In the genomic region with DNA sequence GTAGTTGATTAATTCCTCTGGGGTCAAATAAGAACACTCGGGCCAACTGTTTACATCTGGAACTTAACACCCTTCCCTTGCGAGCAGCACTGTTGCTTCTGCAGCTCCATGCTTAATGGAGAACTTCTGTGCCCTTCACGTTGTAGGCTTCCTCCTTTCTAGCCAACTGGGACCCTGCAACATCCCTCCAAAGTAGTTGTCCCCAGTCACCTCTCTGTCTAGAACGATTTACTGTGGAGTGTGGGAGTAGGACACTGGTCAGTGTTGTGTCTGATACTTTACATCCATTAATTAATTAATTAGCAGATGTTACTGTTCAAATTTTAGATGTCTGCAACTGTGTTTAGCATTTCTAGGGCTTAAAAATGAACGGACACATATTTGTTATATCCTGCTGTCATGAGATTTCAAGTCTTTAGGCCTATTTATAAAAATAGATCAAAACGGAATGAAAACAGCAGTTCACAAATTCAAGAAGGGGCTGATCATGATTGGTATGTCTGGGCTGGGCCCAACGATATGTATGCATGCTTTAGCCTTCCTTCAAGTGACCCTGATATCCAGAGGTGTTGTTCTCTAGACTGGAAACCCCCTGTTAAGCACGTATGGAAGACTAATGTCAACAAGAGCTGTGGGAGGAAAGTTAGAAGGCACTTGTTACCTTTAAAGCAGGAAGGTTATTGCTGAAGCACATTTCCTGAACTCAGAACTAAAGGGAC, we compare ENCODE assay signal across 25 mouse cellular contexts.
DNase-seq lines count a peak whose midpoint lies in the region; ATAC-seq and TF ChIP-seq lines count a peak whose summit lies in the region.
"Had no signal": no experiment of that assay in that cellular context is flagged by ENCODE, and none has a peak within 500 bp of the region (broad histone marks: within the 10 kb centered on the region; RNA-seq: fewer than 3 reads in every experiment).

No protein-coding gene starts in this region.

- H3K27me3 ChIP-seq in kidney, embryonic 14.5 days (ENCODE audit: control insufficient read depth, insufficient read depth, low read length), result no peaks in the 10 kb centered on the region
- no peaks in the 10 kb centered on the region for H3K27me3 ChIP-seq in kidney, postnatal 0 days (ENCODE audit: insufficient read depth, low read length)
- no peaks in the 10 kb centered on the region for H3K27me3 ChIP-seq in stomach, embryonic 15.5 days (replicated peaks)
- no peaks in the 10 kb centered on the region for H3K27me3 ChIP-seq in hindbrain, embryonic 12.5 days
- H3K27me3 ChIP-seq: CH12.LX; embryonic facial prominence, embryonic 12.5 days; embryonic facial prominence, embryonic 15.5 days; hindbrain, embryonic 13.5 days; Patski had no signal

- 26% methylated on average over 8 of the region's 8 CpGs for WGBS in kidney, embryonic 14.5 days
- 20% methylated on average over 8 of the region's 8 CpGs for WGBS in kidney, postnatal 0 days
- 36% methylated on average over 8 of the region's 8 CpGs for WGBS in stomach, embryonic 15.5 days
- 76% methylated on average over 8 of the region's 8 CpGs for WGBS in hindbrain, embryonic 12.5 days

- TF ChIP-seq CTCF in kidney, postnatal 0 days (IDR thresholded peaks at IDR 0.05; ENCODE audit: low read depth), result no peak; the same call in 1 of the 2 replicates

- H3K4me1 ChIP-seq in kidney, embryonic 14.5 days (ENCODE audit: control insufficient read depth, insufficient read depth, low read length), result no peaks in the 10 kb centered on the region; the same call in 1 of the 2 replicates
- H3K4me1 ChIP-seq in kidney, postnatal 0 days (replicated peaks; ENCODE audit: insufficient read depth, low read length), result 0 out of 2 replicates have a peak, but pooled peaks cover 7% of the 10 kb centered on the region
- H3K4me1 ChIP-seq in stomach, embryonic 15.5 days, result no peaks in the 10 kb centered on the region
- no peaks in the 10 kb centered on the region for H3K4me1 ChIP-seq in hindbrain, embryonic 12.5 days
- H3K4me1 ChIP-seq: embryonic facial prominence, embryonic 12.5 days; embryonic facial prominence, embryonic 15.5 days; hindbrain, embryonic 13.5 days had no signal

- no peak for DNase-seq in kidney, postnatal 36 days
- DNase-seq in kidney, postnatal 0 days (ENCODE audit: low spot score), result peak; percentile 90
- no peak for DNase-seq in kidney, postnatal 25 days
- DNase-seq in kidney, postnatal 14 days, result peak; percentile 27
- DNase-seq: adrenal gland, postnatal 10 days; adrenal gland, postnatal 36 days; B cell, adult 2 months; cerebellum, adult 18-20 months; cerebellum, adult 9-10 months; cerebellum, postnatal 14 days; forebrain, postnatal 0 days; gastrocnemius, adult 2 months; gastrocnemius, postnatal 14 days; heart, adult 11 months had no signal

- peak; percentile 89 for ATAC-seq in kidney, embryonic 14.5 days (ENCODE audit: low FRiP score, low TSS enrichment)
- peak; percentile 72 for ATAC-seq in kidney, postnatal 0 days (replicated peaks; ENCODE audit: low FRiP score, low read depth)
- 0 out of 2 replicates have a peak, but pooled peaks have one; percentile 31 for ATAC-seq in stomach, embryonic 15.5 days (ENCODE audit: insufficient read depth, low FRiP score, low read depth)
- no peak for ATAC-seq in hindbrain, embryonic 12.5 days (ENCODE audit: low FRiP score)
- ATAC-seq: forebrain, embryonic 14.5 days; forebrain, postnatal 0 days; Patski had no signal

- no peak overlapping the region for H3K9ac ChIP-seq in kidney, embryonic 14.5 days (ENCODE audit: low read depth, low read length)
- H3K9ac ChIP-seq in kidney, postnatal 0 days (ENCODE audit: low read depth, low read length), result no peak overlapping the region
- no peak overlapping the region for H3K9ac ChIP-seq in stomach, embryonic 15.5 days
- no peak overlapping the region for H3K9ac ChIP-seq in hindbrain, embryonic 12.5 days
- H3K9ac ChIP-seq: embryonic facial prominence, embryonic 12.5 days; embryonic facial prominence, embryonic 15.5 days; forebrain, postnatal 0 days; hindbrain, embryonic 13.5 days had no signal

- H3K27ac ChIP-seq in kidney, embryonic 14.5 days (ENCODE audit: low read depth, low read length), result peak overlapping the region; percentile 2; the same call in 1 of the 2 replicates
- H3K27ac ChIP-seq in kidney, postnatal 0 days, result peak overlapping the region; percentile 68
- H3K27ac ChIP-seq in stomach, embryonic 15.5 days, result no peak overlapping the region
- no peak overlapping the region for H3K27ac ChIP-seq in hindbrain, embryonic 12.5 days
- H3K27ac ChIP-seq: embryonic facial prominence, embryonic 12.5 days; embryonic facial prominence, embryonic 15.5 days; gastrocnemius, adult 2 months; hindbrain, embryonic 13.5 days had no signal

- H3K4me3 ChIP-seq in kidney, embryonic 14.5 days (ENCODE audit: low read length), result no peak overlapping the region
- H3K4me3 ChIP-seq in kidney, postnatal 0 days (replicated peaks; ENCODE audit: low read depth, low read length), result no peak overlapping the region
- no peak overlapping the region for H3K4me3 ChIP-seq in stomach, embryonic 15.5 days (replicated peaks)
- H3K4me3 ChIP-seq in hindbrain, embryonic 12.5 days, result no peak overlapping the region
- H3K4me3 ChIP-seq: embryonic facial prominence, embryonic 12.5 days; embryonic facial prominence, embryonic 15.5 days; gastrocnemius, adult 2 months; hindbrain, embryonic 13.5 days had no signal

- H3K9me3 ChIP-seq in kidney, embryonic 14.5 days (ENCODE audit: control insufficient read depth, low read length), result no peaks in the 10 kb centered on the region
- H3K9me3 ChIP-seq in kidney, postnatal 0 days (replicated peaks; ENCODE audit: low read length), result no peaks in the 10 kb centered on the region
- no peaks in the 10 kb centered on the region for H3K9me3 ChIP-seq in stomach, embryonic 15.5 days
- H3K9me3 ChIP-seq in hindbrain, embryonic 12.5 days (replicated peaks), result no peaks in the 10 kb centered on the region
- H3K9me3 ChIP-seq: embryonic facial prominence, embryonic 12.5 days; embryonic facial prominence, embryonic 15.5 days; hindbrain, embryonic 13.5 days had no signal

- no peaks in the 10 kb centered on the region for H3K36me3 ChIP-seq in kidney, embryonic 14.5 days (ENCODE audit: control insufficient read depth, insufficient read depth, low read length)
- H3K36me3 ChIP-seq in kidney, postnatal 0 days (ENCODE audit: insufficient read depth, low read length), result no peaks in the 10 kb centered on the region
- no peaks in the 10 kb centered on the region for H3K36me3 ChIP-seq in stomach, embryonic 15.5 days
- H3K36me3 ChIP-seq in hindbrain, embryonic 12.5 days, result no peaks in the 10 kb centered on the region
- H3K36me3 ChIP-seq: embryonic facial prominence, embryonic 12.5 days; embryonic facial prominence, embryonic 15.5 days; G1E; hindbrain, embryonic 13.5 days had no signal

- H3K4me2 ChIP-seq in kidney, embryonic 14.5 days (replicated peaks; ENCODE audit: low read depth, low read length), result no peak overlapping the region
- H3K4me2 ChIP-seq in kidney, postnatal 0 days (ENCODE audit: low read length), result no peak overlapping the region
- H3K4me2 ChIP-seq in stomach, embryonic 15.5 days, result no peak overlapping the region
- H3K4me2 ChIP-seq in hindbrain, embryonic 12.5 days (replicated peaks), result no peak overlapping the region
- H3K4me2 ChIP-seq: embryonic facial prominence, embryonic 12.5 days; embryonic facial prominence, embryonic 15.5 days; heart, embryonic 11.5 days; hindbrain, embryonic 13.5 days had no signal

Comparison
In these comparisons a context has a peak if more than half of its experiments do, and no peak if none do; other contexts are left out.
1. DNase-seq: peak in kidney, postnatal 0 days (single experiment) and kidney, postnatal 14 days (single experiment); none in kidney, postnatal 36 days (0 of 2) and kidney, postnatal 25 days (0 of 2).
2. H3K27ac ChIP-seq: peak in kidney, embryonic 14.5 days (single experiment) and kidney, postnatal 0 days (single experiment); none in stomach, embryonic 15.5 days (single experiment) and hindbrain, embryonic 12.5 days (single experiment).